Mouse (Mus musculus) limb, embryonic 14.5 days (tissue): Measurements from ENCODE around the gene Dqx1. TPM values are rescaled to one million over a fixed set of nuclear protein-coding genes. Genes with fewer than 3 reads are reported as not detected.
A peak's percentile ranks its signal among the peaks of the same experiment; 100 is the strongest.

Source experiments
- ATAC-seq: fragments of 200-750 bp; cut with Nextera tagmentation; 2 replicates; pipeline ENCODE4 v1.8.0; 2017; ENCODE audit warnings: low read depth, moderate number of reproducible peaks, moderate TSS enrichment; ENCODE audit not compliant: low FRiP score
- DNase-seq: peaks from one replicate; pipeline ENCODE4 v3.0.0-alpha.2; 2015; ENCODE audit warnings: low spot score
- H3K27ac ChIP-seq: fragments of 300-500 bp; sonication (generic); replicated peaks from 2 replicates; pipeline ENCODE4 v1.5.1; 2014; ENCODE audit warnings: low read depth, mild to moderate bottlenecking, low read length, moderate library complexity, mixed read lengths
- H3K27me3 ChIP-seq: fragments of 300-500 bp; sonication (generic); 2 replicates; pipeline ENCODE4 v1.6.1; 2014; ENCODE audit warnings: low read length, mixed read lengths; ENCODE audit not compliant: control insufficient read depth, insufficient read depth
- H3K36me3 ChIP-seq: fragments of 300-500 bp; sonication (generic); 2 replicates; pipeline ENCODE4 v1.6.1; 2014; ENCODE audit warnings: mild to moderate bottlenecking, low read length, moderate library complexity, mixed read lengths; ENCODE audit not compliant: control insufficient read depth, insufficient read depth
- H3K4me1 ChIP-seq: fragments of 300-500 bp; sonication (generic); 2 replicates; pipeline ENCODE4 v1.6.1; 2014; ENCODE audit warnings: antibody characterized with exemption, low read length, mixed read lengths; ENCODE audit not compliant: control insufficient read depth, insufficient read depth
- H3K4me2 ChIP-seq: fragments of 300-500 bp; sonication (generic); replicated peaks from 2 replicates; pipeline ENCODE4 v1.6.1; 2014; ENCODE audit warnings: low read depth, mild to moderate bottlenecking, low read length, moderate library complexity; ENCODE audit not compliant: severe bottlenecking
- H3K4me3 ChIP-seq: fragments of 300-500 bp; sonication (generic); replicated peaks from 2 replicates; pipeline ENCODE4 v1.5.1; 2014; ENCODE audit warnings: low read length
- H3K9ac ChIP-seq: fragments of 300-500 bp; sonication (generic); 2 replicates; pipeline ENCODE4 v1.6.1; 2014; ENCODE audit warnings: mild to moderate bottlenecking, low read depth, low read length, moderate library complexity; ENCODE audit not compliant: severe bottlenecking
- H3K9me3 ChIP-seq: fragments of 300-500 bp; sonication (generic); 2 replicates; pipeline ENCODE4 v1.6.1; 2016; ENCODE audit warnings: low read length; ENCODE audit not compliant: control insufficient read depth
- POLR2A ChIP-seq: fragments of 200-500 bp; IDR thresholded peaks from 2 replicates; pipeline ENCODE4 v1.8.0; 2012; ENCODE audit warnings: inconsistent platforms, mild to moderate bottlenecking, moderate library complexity, borderline replicate concordance; ENCODE audit not compliant: insufficient read depth, insufficient read length; ENCODE audit errors: extremely low read depth
- WGBS: fragments of 180-500 bp; shearing (Covaris S2); extraction: QIAGEN DNeasy Blood & Tissue Kit; methylation state at CpG from one replicate; pipeline ENCODE4 v1.1.7; 2014; 5-methylcytosine and 5-hydroxymethylcytosine counted together
- polyA plus RNA-seq, 2 experiments: library from polyadenylated mRNA; depleted of rRNA in 1 of 2; stranded (reverse) in 1 of 2; unstranded in 1 of 2; fragments of >200 nt; fragmentation: Nextera tagmentation in 1 of 2; extraction: Ambion mirVana in 1 of 2; gene quantifications; 2 replicates each; pipeline versions ENCODE4 v1.2.1 to v1.2.3; 2012 to 2014

The Dqx1 gene
- polyA plus RNA-seq, 2 experiments: 0.37 to 1.9 TPM

- no peak for DNase-seq
- 80% methylated on average over 9 of the region's 9 CpGs for WGBS
- H3K4me3 ChIP-seq: no peak overlapping the region
Measured at GRCm38 (mm10) chr6:83044742-83045141, 12.9 kb upstream of the Dqx1 start.

GRCm38 (mm10) chr6:83049367-83049766 lies 8.3 kb upstream of the Dqx1 start:
- no peak for ATAC-seq
- Histone ChIP-seq H3K4me3 (no peak overlapping the region), H3K4me2 (no peak overlapping the region), H3K27me3 (no peaks in the 10 kb centered on the region), H3K9ac (no peak overlapping the region), H3K4me1 (peaks cover 13% of the 10 kb centered on the region), H3K36me3 (peaks cover 13% of the 10 kb centered on the region), H3K9me3 (no peaks in the 10 kb centered on the region), H3K27ac (no peak overlapping the region)
- WGBS: 59% methylated on average over 10 of the region's 10 CpGs
- no peak for DNase-seq
- TF ChIP-seq POLR2A: no peak

More at GRCm38 (mm10) chr6:83044742-83045141, 12.9 kb upstream of the Dqx1 start:
- no peak for ATAC-seq
- no peak overlapping the region for H3K4me2 ChIP-seq
- no peaks in the 10 kb centered on the region for H3K27me3 ChIP-seq
- no peak overlapping the region for H3K27ac ChIP-seq
- no peaks in the 10 kb centered on the region for H3K9me3 ChIP-seq
- no peak for TF ChIP-seq POLR2A
- 0 out of 2 replicates have a peak, but pooled peaks cover 4% of the 10 kb centered on the region for H3K36me3 ChIP-seq
- no peaks in the 10 kb centered on the region for H3K4me1 ChIP-seq
- no peak overlapping the region for H3K9ac ChIP-seq

- H3K4me2 ChIP-seq: peak overlapping the region; percentile 88
- H3K9me3 ChIP-seq: no peaks in the 10 kb centered on the region
- no peak for ATAC-seq
- H3K4me1 ChIP-seq: peaks cover 20% of the 10 kb centered on the region
- WGBS: under 1% methylated on average over 26 of the region's 26 CpGs
- H3K36me3 ChIP-seq: peaks cover 34% of the 10 kb centered on the region
- no peak for DNase-seq
- no peaks in the 10 kb centered on the region for H3K27me3 ChIP-seq
- peak overlapping the region; percentile 88 for H3K27ac ChIP-seq
- no peak for TF ChIP-seq POLR2A
- H3K9ac ChIP-seq: peak overlapping the region; percentile 89
- H3K4me3 ChIP-seq: peak overlapping the region; percentile 96
Measured at GRCm38 (mm10) chr6:83053136-83053960, 4.3 kb upstream of the Dqx1 start.

GRCm38 (mm10) chr6:83054074-83054851 lies 3.4 kb upstream of the Dqx1 start, which contains the start of gene Aup1:
Gene Aup1, plus strand, starts transcription at chr6:83054521.
- H3K9me3 ChIP-seq: no peaks in the 10 kb centered on the region
- no peaks in the 10 kb centered on the region for H3K27me3 ChIP-seq
- H3K4me3 ChIP-seq: peak within 1 kb of the TSS; percentile 96
- H3K36me3 ChIP-seq: peaks cover 34% of the 10 kb centered on the region
- WGBS: 0% methylated on average over 35 of the region's 64 CpGs
- peak; percentile 95 for ATAC-seq
- peak within 1 kb of the TSS; percentile 89 for H3K9ac ChIP-seq
- peak within 1 kb of the TSS; percentile 88 for H3K27ac ChIP-seq
- TF ChIP-seq POLR2A: peak; percentile 89; the same call in 1 of the 2 replicates
- H3K4me2 ChIP-seq: peak within 1 kb of the TSS; percentile 88
- H3K4me1 ChIP-seq: peaks cover 20% of the 10 kb centered on the region
- peak; percentile 97 for DNase-seq

- no peak for DNase-seq
- ATAC-seq: peak; percentile 27
Measured at GRCm38 (mm10) chr6:83054871-83055431, 2.7 kb upstream of the Dqx1 start, which contains the start of gene Htra2. Gene Htra2, minus strand, starts transcription at chr6:83055273.

More at GRCm38 (mm10) chr6:83054871-83055431, 2.7 kb upstream of the Dqx1 start, which contains the start of gene Htra2:
- Histone ChIP-seq H3K27ac (peak within 1 kb of the TSS; percentile 88), H3K9me3 (no peaks in the 10 kb centered on the region), H3K4me3 (peak within 1 kb of the TSS; percentile 96), H3K4me1 (peaks cover 20% of the 10 kb centered on the region), H3K4me2 (peak within 1 kb of the TSS; percentile 88), H3K9ac (peak within 1 kb of the TSS; percentile 89), H3K36me3 (peaks cover 31% of the 10 kb centered on the region), H3K27me3 (no peaks in the 10 kb centered on the region)
- under 1% methylated on average over 27 of the region's 50 CpGs for WGBS
- no peak for TF ChIP-seq POLR2A
